Mouse (Mus musculus) liver, postnatal 0 days (tissue): Measurements from ENCODE around the gene Ankdd1b. TPM values are rescaled to one million over a fixed set of nuclear protein-coding genes. Genes with fewer than 3 reads are reported as not detected.

ENCODE experiments used
- ATAC-seq: fragments of 200-750 bp; cut with Nextera tagmentation; 2 replicates; pipeline ENCODE4 v1.8.0; 2017; ENCODE audit warnings: mild to moderate bottlenecking, moderate library complexity
- DNase-seq: peaks from one replicate; pipeline ENCODE4 v3.0.0-alpha.2; 2016
- H3K27ac ChIP-seq: fragments of 300-500 bp; sonication (generic); 2 replicates; pipeline ENCODE4 v1.5.1; 2014; ENCODE audit warnings: antibody characterized with exemption, moderate library complexity, mild to moderate bottlenecking, low read depth
- H3K27me3 ChIP-seq: fragments of 300-500 bp; sonication (generic); 2 replicates; pipeline ENCODE4 v1.6.1; 2014; ENCODE audit warnings: low read length, control low read depth, mixed read lengths; ENCODE audit not compliant: insufficient read depth
- H3K36me3 ChIP-seq: fragments of 300-500 bp; sonication (generic); replicated peaks from 2 replicates; pipeline ENCODE4 v1.6.1; 2014; ENCODE audit warnings: mild to moderate bottlenecking, control low read depth, low read length, moderate library complexity, mixed read lengths; ENCODE audit not compliant: insufficient read depth
- H3K4me1 ChIP-seq: fragments of 300-500 bp; sonication (generic); 2 replicates; pipeline ENCODE4 v1.6.1; 2014; ENCODE audit warnings: antibody characterized with exemption, mild to moderate bottlenecking, control low read depth; ENCODE audit not compliant: insufficient read depth
- H3K4me2 ChIP-seq: fragments of 300-500 bp; sonication (generic); 2 replicates; pipeline ENCODE4 v1.6.1; 2014; ENCODE audit warnings: low read depth, mild to moderate bottlenecking, low read length, moderate library complexity, mixed read lengths
- H3K4me3 ChIP-seq: fragments of 300-500 bp; sonication (generic); 2 replicates; pipeline ENCODE4 v1.5.1; 2014; ENCODE audit warnings: low read depth, low read length
- H3K9ac ChIP-seq: fragments of 300-500 bp; sonication (generic); replicated peaks from 2 replicates; pipeline ENCODE4 v1.6.1; 2014; ENCODE audit warnings: mild to moderate bottlenecking, moderate library complexity
- H3K9me3 ChIP-seq: fragments of 300-500 bp; sonication (generic); 2 replicates; pipeline ENCODE4 v1.6.1; 2016; ENCODE audit warnings: mild to moderate bottlenecking, control low read depth, low read length, mixed read lengths
- CTCF ChIP-seq: sonication (generic); IDR thresholded peaks from 2 replicates; pipeline ENCODE4 v1.5.1; 2016; ENCODE audit warnings: antibody characterized with exemption, low read depth
- EP300 ChIP-seq: IDR thresholded peaks from 2 replicates; pipeline ENCODE4 v1.6.1; 2016; ENCODE audit warnings: antibody characterized with exemption, low read depth, mild to moderate bottlenecking
- WGBS: fragments of 180-500 bp; shearing (Covaris S2); extraction: QIAGEN DNeasy Blood & Tissue Kit; methylation state at CpG from one replicate; pipeline ENCODE4 v1.1.7; 2014; ENCODE audit not compliant: insufficient replicate concordance; 5-methylcytosine and 5-hydroxymethylcytosine counted together
- polyA plus RNA-seq: library from polyadenylated mRNA; unstranded; fragments of >200 nt; fragmentation: Nextera tagmentation; extraction: Ambion mirVana; gene quantifications from 2 replicates; pipeline ENCODE4 v1.2.1, GENCODE M21; 2015

Ankdd1b gene
- polyA plus RNA-seq, 1 experiment from 2014 or later: not detected

- TF ChIP-seq CTCF (no peak), EP300 (no peak)
- H3K4me2 ChIP-seq: no peak overlapping the region
- no peaks in the 10 kb centered on the region for H3K27me3 ChIP-seq
- 55% methylated on average over 3 of the region's 3 CpGs for WGBS
- no peak overlapping the region for H3K27ac ChIP-seq
- H3K36me3 ChIP-seq: no peaks in the 10 kb centered on the region
- no peak for DNase-seq
- H3K9me3 ChIP-seq: no peaks in the 10 kb centered on the region
- ATAC-seq: no peak
- no peak overlapping the region for H3K4me3 ChIP-seq
- H3K4me1 ChIP-seq: no peaks in the 10 kb centered on the region
- no peak overlapping the region for H3K9ac ChIP-seq
Observed at GRCm38 (mm10) chr13:96426044-96426443, 45.0 kb downstream of the Ankdd1b start.

DNA sequence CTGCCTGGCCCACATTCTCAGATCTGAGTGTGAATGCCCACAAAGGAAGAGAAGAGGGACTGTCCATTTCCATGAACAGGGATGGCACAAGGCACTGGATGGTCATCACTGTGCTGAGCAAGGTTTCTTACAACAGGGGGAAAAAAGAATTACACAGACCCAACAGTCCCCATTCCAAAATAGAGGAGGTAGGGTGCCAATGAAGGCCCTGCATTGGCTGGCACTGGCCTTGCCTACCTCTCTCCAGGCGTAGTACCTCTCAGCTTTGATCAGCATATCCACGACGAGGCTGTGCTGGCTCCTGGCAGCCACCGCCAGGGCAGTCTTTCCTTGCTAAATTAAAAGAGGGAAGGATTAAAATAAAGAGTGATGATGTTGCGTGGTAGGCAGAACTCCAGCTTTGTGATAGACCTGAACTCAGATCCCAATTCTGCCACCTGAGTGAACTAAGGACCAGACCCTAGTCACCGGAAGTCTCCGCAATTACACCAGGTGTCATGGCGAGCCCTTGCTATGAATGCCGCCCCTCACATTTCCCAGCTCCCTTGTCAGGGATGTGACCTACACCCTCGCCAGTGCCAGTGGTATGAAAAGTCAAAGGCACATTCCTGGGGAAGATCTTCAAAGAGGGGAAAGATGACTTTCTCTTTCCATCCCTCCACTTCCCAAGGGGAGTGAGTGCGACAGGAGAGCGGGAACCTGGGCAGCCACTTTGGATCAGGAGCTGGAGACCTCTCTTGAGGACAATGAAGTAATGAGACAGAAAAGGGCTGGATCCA lies 46.3 kb downstream of the Ankdd1b start:
- no peak for ATAC-seq
- WGBS: 82% methylated on average over 12 of the region's 12 CpGs

DNA sequence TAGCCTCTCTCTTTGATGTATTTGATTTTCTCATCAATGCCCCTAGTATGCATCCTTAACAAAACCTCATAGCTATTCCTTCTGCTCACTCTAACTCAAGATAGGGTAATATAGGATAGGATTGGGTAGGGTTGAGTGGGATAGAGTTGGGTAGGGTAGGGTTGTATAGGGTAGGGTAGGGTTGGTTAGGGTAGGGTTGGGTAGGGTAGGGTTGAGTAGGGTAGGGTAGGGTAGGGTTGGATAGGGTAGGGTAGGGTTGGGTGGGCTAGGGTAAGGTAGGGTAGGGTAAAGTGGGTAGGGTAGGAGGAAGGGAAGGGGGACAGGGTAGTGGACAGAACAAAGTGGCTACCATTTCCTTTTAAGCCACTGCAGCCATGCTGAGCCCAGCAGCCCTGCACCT lies 49.8 kb downstream of the Ankdd1b start:
- Histone ChIP-seq H3K4me3 (no peak overlapping the region), H3K9ac (no peak overlapping the region), H3K27me3 (no peaks in the 10 kb centered on the region), H3K9me3 (no peaks in the 10 kb centered on the region), H3K4me2 (no peak overlapping the region), H3K36me3 (peaks cover 3% of the 10 kb centered on the region), H3K4me1 (no peaks in the 10 kb centered on the region), H3K27ac (no peak overlapping the region)
- TF ChIP-seq EP300 (no peak), CTCF (no peak)
- no peak for DNase-seq
- no peak for ATAC-seq

More for the DNA sequence above, 46.3 kb downstream of the Ankdd1b start:
- no peak for DNase-seq
- Histone ChIP-seq H3K9me3 (no peaks in the 10 kb centered on the region), H3K36me3 (no peaks in the 10 kb centered on the region), H3K9ac (no peak overlapping the region), H3K4me2 (no peak overlapping the region), H3K27ac (no peak overlapping the region), H3K4me1 (no peaks in the 10 kb centered on the region), H3K27me3 (no peaks in the 10 kb centered on the region), H3K4me3 (no peak overlapping the region)
- no peak for TF ChIP-seq EP300
- TF ChIP-seq CTCF: no peak

DNA sequence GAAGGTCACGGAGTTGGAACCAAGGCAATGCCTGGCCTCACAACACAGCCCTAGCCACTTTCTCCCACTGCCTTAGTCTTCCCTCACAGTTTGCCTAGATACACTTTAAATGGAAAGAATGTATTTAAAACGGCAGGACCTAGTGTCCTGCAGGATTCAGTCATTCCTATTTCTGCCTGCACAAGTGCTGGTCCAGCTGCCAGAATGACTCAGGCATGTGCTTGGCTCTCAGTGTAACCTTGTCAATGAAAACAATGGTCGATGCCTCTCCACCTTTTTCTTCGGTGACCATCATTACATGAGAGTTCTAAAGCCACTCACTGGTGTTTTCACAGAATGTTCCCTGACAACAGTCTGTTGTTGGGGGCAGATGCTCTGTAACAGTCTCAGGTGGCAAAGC lies 52.5 kb downstream of the Ankdd1b start:
- H3K36me3 ChIP-seq: peaks cover 27% of the 10 kb centered on the region
- no peak overlapping the region for H3K9ac ChIP-seq
- no peak for ATAC-seq
- H3K9me3 ChIP-seq: no peaks in the 10 kb centered on the region
- WGBS: 84% methylated on average over 4 of the region's 4 CpGs
- no peak for DNase-seq
- TF ChIP-seq CTCF (no peak), EP300 (no peak)
- H3K4me1 ChIP-seq: no peaks in the 10 kb centered on the region
- H3K4me3 ChIP-seq: no peak overlapping the region
- no peak overlapping the region for H3K27ac ChIP-seq
- no peak overlapping the region for H3K4me2 ChIP-seq
- H3K27me3 ChIP-seq: no peaks in the 10 kb centered on the region

DNA sequence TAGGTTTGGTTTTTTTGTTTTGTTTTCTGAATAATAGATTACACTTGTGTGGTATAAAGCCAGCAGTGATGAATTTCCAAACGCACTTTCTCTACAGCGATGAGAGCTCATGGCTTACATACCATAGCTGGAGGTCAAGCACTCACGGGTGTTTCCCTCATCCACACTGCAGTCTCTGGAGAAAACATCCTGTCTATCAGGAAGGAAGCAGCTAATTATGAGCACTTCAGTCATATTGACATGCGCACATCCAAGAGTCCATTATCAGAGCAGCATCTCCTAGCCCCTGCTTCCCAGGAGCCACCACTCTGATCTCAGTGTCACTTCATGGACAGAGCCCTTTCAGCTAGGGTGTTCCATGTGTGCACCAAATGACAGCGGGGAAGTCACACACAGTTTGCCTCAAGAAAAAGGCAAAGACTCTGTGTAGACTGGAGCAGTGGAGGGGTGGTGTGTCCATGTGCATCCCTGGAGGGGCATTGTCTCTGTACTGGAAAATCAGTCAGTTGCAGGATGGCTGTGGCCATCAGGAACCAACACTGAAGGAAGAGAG lies 53.7 kb downstream of the Ankdd1b start:
- 75% methylated on average over 5 of the region's 5 CpGs for WGBS
- H3K27me3 ChIP-seq: no peaks in the 10 kb centered on the region
- H3K4me1 ChIP-seq: no peaks in the 10 kb centered on the region
- ATAC-seq (no peak), DNase-seq (no peak)
- no peak overlapping the region for H3K9ac ChIP-seq
- TF ChIP-seq CTCF (no peak), EP300 (no peak)
- H3K4me3 ChIP-seq: no peak overlapping the region
- no peak overlapping the region for H3K4me2 ChIP-seq
- H3K9me3 ChIP-seq: no peaks in the 10 kb centered on the region
- peaks cover 27% of the 10 kb centered on the region for H3K36me3 ChIP-seq
- 0 out of 2 replicates have a peak overlapping the region, but pooled peaks have one; percentile 34 for H3K27ac ChIP-seq

- 90% methylated on average over 8 of the region's 8 CpGs for WGBS
- Histone ChIP-seq H3K9ac (no peak overlapping the region), H3K27me3 (no peaks in the 10 kb centered on the region), H3K9me3 (no peaks in the 10 kb centered on the region), H3K27ac (no peak overlapping the region), H3K36me3 (peaks cover 29% of the 10 kb centered on the region), H3K4me2 (no peak overlapping the region), H3K4me3 (no peak overlapping the region), H3K4me1 (no peaks in the 10 kb centered on the region)
- TF ChIP-seq EP300: no peak
- no peak for DNase-seq
- ATAC-seq: no peak
Observed at GRCm38 (mm10) chr13:96416380-96416779, 54.6 kb downstream of the Ankdd1b start.
